Mouse (Mus musculus): ENCODE results near the gene Gm17720.

- peak; percentile 83 for TF ChIP-seq CTCF (IDR thresholded peaks at IDR 0.05; ENCODE audit: insufficient read depth, low read depth, low read length)
- TF ChIP-seq POLR2A (IDR thresholded peaks at IDR 0.05; ENCODE audit: insufficient read depth, low read depth, low read length): no peak
These were observed 31.0 kb downstream of the Gm17720 start for GRCm38 (mm10) chr8:110071600-110071999.
